Mouse (Mus musculus) hematopoietic stem cell, adult 5-6 weeks (primary cell): ENCODE measurements around the gene 4931406C07Rik. TPM values are rescaled to one million over a fixed set of nuclear protein-coding genes. Genes with fewer than 3 reads are reported as not detected.

Experiments
- ATAC-seq, 2 experiments: fragments of 125-278 bp in 1 of 2; replicated peaks in 1 of 2; 2 replicates each; pipeline ENCODE4 v1.8.0; 2016 to 2017; ENCODE audit warnings: inconsistent platforms in 2 of 2, mild to moderate bottlenecking in 2 of 2, moderate number of reproducible peaks in 2 of 2, low read depth in 1 of 2, moderate TSS enrichment in 1 of 2; ENCODE audit not compliant: low FRiP score in 2 of 2, poor library complexity in 2 of 2, severe bottlenecking in 2 of 2, insufficient read depth in 1 of 2, low TSS enrichment in 1 of 2
- total RNA-seq: library from RNA; stranded (forward); fragments of 172-1452, 232-1000 nt; gene quantifications from 2 replicates; pipeline ENCODE4 v1.2.3, GENCODE M21; 2017

The 4931406C07Rik gene
- total RNA-seq, 1 experiment from 2014 or later, result 32.0 TPM

DNA sequence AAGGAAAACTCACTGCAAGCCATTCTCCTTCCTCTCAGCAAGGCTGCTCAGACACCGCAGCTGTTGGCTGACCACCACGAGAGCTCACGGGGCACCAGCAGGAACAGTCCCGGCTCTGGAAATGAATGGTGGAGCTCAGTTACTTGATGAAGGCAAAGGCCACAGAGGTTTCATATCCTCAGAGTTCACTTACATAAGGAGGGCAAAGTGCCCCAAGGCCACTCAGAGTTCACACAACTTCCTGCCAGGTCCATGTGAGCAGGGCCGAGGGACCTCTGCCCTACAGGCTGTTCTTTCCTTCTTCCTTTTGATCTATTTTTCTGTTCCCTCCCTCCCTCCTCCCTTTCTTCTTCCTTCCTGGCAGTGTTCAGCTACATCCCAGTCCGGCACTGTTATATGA is 4.8 kb downstream of the 4931406C07Rik start:
- ATAC-seq, result peak; percentile 26 to 29

DNA sequence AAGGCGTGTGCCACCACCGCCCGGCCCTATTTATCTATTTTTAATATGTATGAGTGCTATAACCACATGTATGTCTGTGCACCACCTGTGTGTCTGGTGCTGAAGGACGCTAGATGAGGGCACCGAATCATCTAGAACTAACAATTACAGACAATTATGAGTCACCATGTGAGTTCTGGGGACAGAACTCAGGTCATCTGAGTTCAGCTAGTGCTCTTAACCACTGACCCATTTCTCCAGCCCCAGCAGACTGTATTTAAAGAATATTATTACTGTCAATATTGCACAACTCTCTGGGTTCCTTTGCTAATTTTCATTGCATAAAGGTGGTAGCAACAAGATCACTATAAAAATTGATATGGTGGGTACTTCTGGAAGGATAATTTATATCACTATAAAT is 6.2 kb downstream of the 4931406C07Rik start:
- no peak for ATAC-seq

DNA sequence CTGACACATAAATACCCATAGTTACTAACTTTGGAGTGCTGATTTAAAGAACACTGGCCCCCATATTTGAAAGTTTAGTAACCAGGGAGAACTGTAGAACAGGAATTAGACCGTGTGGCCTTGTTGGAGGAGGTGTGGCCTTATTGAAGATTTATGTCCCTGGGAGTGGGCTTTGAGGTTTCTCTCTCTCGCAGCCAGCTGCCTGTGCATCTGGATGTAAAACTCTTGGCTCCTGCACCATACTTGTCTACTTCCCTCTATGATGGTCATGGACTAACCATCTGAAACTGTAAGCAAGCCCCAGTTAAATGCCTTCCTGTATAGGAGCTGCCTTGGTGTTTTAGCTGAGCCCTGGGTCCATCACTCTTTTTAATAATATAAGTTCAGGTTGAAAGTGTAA is 7.8 kb downstream of the 4931406C07Rik start:
- peak; percentile 84 to 95 for ATAC-seq

DNA sequence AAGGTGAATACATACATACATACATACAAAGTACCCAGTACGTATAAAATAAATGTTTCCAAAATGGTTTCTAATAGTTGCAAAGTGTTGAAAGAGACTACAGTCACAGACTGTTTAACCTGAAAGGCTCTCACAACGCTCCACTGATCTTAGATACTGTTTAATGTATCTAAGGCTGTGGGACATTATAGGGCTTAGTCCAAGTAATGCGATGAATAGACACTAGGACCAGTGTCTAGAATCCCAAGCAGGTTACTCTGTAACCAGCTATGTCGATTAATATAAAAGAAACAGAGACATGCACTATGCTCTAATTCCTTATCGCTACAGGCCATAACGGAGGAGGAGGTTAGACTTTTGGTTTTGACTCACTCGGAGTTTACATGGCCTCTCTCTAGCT is 9.1 kb downstream of the 4931406C07Rik start:
- ATAC-seq, result no peak

DNA sequence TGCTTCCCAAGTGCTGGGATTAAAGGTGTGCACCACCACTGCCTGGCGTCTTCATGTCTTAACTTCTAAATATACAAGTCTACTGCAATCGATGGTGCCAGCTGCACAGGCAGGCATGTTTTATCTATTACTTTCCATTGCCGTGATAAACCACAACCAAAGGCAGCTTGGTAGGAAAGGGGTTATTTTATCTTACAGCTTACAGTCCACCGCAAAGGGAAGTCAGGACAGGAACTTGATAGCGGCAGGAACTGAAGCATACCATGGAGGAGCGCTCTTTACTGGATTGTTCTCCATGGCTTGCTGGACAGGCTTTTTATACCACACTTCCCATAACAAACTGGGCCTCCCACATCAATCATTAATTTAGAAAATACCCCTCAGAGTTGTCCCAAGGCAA is 17.0 kb downstream of the 4931406C07Rik start:
- ATAC-seq, result peak; percentile 97 to 99

DNA sequence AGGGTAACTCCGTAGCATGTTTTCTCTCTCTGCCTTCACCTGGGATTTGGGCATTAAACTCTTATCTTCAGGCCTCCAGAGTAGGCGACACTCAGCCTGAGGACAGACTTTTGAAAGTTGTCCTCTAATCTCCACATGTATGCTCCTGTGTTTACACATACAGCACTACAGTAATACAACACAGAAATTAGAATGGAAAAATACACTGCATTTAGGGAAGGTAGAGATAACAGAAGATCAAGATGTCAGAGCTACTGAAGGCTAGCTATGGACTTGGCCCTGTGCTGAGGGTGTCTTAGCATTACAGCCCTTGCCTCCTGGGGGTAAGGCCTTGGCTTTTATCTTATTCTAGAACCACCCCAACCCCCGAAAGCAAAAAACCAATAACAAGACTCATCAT is 17.8 kb downstream of the 4931406C07Rik start:
- ATAC-seq, result no peak

DNA sequence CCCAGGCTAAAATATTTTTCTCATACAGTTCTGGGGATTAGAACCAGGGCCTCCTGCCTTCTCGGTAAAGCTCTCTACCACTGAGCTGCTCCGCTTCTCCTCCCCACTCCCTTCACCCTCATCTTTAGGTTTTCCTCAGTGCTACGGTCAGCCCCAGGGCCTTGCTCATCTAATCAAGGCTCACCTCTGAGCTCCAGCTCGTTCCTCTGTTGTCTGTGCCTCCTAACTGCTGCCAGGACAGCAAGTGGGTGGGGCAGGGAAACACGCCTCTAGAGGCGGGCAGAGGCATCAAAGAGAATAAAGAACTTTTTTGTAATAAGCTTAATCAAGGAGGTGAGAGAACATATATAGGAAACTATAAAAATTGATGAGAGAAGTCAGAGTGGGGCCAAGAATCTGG is 18.4 kb downstream of the 4931406C07Rik start:
- no peak for ATAC-seq

DNA sequence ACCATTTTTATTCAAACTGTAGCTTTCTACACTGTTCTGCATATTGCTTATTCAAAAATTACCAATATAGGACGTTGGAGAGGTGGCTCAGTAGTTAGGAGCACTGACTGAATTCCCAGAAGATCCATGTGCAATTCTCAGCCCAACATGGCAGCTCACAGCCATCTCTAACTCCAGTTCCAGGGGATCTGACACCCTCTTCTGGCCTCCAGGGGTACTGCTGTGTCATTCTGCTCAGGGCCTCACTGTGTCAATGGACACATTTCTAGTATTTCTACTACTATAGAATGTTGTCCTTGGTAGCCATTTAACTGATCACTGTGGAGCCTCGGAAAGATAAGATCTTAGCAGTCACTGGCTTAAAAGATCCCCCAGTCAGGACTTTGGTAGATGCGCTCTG is 20.8 kb downstream of the 4931406C07Rik start:
- ATAC-seq, result no peak

DNA sequence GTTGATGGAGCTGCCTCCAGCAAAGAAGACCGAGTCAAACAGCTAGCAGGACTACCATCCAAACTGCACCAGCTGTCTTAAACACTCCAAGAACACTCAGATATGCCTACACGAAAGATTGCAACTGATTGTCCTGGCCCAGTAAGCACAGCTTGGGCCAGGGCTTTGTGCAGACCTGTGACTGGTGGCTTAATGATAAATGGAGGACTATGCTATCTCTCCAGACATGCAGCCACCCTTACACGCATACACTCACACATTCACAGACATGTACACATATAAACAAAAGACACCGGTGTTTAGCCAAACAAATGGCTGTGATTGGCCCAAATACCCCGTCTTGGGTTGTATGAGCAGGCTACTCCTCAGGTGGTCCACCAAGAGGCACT is 25.8 kb downstream of the 4931406C07Rik start:
- ATAC-seq, result peak in 1 of 2 experiments; percentile 6; a peak in 1 of 4 replicates

DNA sequence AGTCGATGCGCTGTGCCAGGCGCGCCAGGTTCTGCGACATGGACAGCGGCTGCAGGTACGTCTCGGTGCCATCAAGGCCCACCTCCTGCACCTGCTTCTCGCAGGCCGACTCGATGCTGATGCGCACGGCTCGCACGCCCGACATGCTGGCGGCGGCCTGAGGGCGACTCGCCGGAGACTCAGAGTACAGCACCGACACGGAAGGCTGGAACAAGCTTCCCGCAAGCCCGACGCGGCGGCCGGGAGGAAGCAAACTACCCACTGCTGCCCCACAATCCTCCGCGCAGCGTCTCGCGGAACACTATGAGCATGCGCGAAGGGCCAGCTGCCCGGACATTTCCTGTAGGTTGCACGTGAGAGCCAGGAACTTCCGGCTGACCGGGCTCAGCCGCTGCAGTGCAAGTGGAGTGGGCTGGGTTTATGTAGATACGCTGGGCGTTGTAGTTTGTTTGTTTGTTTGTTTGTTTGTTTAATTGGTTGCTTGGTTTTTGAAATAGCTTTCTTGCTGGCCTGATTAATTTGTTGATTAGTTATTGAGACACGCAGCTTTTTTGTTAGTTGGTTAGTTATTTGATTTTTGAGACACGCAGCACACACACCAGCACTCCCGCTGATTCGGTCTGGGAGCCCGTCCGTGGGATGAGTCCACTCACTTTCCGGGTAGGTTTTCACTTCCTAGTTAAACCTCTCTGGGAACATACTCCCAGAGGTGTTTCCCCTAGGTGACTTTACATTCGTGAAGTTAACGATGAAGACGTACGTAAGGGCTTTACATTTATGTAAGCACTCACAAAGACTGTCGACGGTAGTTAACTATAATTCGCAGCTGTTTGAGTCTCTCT is 26.4 kb downstream of the 4931406C07Rik start, which contains the start of gene Med17:
Med17 (minus strand) TSS at position 283 of the 842 bp plus-strand sequence.
- ATAC-seq, result peak; percentile 95 to 96

DNA sequence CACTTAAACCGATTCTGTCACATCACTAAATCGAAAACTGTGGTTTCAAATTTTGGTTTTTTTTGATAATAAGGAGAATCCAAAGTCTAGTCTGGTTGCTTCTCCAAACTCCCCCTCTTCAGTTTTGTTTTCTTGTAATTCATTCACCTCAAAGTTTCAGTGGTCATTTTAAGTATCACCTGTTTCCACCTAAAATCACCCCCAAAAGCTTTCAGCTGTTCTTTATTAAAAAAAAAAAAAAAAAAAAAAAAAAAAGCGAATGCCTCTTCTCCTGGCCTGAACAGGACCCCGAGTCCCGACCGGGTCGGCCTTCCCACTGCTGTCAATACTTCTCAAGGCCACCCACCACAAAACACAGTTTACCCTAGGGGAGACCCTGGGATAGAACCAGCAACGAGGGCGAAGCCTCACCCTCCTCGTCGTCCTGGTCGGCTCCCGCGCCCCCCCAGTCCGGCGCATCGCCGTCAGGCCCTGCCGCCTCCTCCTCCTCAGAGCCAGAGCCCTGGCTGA is 27.1 kb downstream of the 4931406C07Rik start:
- no peak for ATAC-seq

DNA sequence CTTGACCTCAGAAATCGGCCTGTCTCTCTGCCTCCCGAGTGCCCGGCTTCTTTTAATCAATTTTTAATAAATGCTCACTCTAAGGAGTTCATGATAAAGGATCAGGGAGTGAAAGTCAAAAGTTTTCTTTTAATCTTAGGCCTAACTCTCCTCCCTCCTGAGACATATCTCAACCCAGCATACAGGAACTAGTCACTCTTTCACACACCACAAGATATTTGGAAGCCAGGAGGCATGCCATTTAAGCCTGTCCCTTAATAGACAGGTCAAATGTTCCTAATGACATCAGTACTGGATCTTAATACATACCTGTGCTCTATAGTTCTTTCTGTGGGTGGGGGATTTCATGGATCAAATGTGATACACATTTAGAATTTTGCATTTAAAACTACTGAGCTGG is 27.9 kb downstream of the 4931406C07Rik start:
- ATAC-seq, result no peak

DNA sequence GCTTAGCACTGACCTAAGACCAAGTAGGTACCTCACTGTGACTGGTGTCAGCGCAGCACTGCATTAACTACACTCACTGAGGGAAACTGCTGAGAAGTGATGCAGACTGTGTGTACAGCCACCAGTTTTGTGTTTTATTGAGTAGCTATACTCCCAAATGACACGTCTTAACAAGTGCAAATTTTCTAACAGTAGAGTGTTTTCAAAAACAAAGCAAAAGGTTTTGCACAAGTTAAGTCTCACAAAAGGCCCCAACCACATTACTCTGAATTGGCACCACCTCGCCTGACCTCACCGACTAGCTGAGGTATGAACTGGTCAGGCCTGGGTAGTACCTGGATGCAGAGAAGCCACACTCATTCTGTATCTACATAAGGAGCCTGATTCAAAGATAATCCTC is 29.4 kb downstream of the 4931406C07Rik start:
- no peak for ATAC-seq

DNA sequence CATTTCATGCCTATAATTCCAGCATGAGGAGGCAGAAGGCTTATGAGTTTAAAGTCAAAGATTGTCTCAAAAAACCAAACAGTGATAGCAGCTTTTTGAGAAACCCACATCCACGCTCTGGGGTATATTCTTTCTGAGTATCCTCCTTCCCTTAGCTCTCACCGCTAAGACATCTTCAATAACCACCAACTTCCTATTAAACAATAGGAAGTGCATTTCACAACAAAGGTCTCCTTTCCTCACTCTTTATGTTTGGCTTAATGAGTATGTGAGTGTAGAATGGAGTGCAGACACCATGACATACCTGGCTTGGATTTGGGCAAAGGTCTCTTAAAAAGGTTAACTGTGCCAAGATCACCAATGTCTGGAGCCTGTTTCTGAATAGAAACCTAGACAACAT is 32.3 kb downstream of the 4931406C07Rik start:
- ATAC-seq, result peak in 1 of 2 experiments; percentile 36; a peak in 1 of 4 replicates

DNA sequence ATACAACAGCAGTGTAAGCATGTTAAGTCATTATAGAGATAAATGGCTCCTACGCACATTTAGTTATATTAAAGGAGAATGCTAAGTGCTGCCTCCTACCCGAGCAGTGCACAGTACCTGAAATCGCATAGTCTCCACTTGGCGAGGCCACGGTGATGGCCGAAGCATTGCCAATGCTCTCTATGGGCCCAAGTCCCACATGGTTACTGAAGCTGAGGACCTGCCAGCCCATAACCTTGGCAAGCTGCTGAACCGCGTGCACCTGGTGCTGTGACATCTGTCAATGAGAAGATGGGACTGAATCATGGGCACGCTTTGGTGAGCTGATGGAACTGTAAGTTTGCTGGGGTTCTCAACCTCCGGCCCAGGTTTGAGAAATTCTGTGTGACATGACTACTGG is 42.8 kb downstream of the 4931406C07Rik start:
- ATAC-seq, result no peak

DNA sequence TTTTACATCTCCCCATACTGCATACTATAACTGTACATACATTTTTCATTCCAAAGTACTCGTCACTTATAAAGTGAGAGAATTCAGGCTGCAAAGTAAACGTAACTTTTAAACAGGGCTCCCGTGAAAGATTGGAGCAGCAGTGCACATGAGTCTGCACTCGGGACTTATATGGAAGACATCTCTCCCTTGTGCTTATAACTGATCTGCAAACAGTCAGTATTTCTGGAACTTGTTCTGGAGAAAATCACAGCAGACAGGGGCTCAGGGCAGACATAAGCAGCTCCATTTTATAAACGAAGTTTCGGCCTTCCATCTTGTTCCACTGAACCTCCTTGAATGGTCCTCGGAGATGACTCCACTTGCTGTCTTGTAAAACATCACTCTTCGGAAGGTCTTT is 44.3 kb downstream of the 4931406C07Rik start:
- ATAC-seq, result no peak

DNA sequence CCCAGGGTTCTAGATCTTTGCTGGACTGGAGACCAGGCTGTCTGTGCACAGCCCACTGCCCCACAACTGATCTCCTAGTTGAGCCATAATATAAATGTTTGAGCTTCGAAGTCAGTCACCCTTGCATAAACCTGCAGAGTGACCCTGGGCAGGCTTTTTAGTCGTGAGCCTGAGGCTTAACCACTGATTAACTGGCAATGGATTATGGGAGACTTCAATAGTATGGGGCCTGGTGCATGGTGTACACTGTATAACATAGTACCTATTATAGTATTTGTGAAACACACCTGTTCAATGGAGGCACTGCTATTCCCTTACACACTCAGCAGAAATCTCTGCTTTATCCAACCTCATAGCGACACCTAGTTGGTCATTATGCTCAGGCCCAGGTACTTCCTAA is 50.0 kb downstream of the 4931406C07Rik start:
- ATAC-seq, result no peak

DNA sequence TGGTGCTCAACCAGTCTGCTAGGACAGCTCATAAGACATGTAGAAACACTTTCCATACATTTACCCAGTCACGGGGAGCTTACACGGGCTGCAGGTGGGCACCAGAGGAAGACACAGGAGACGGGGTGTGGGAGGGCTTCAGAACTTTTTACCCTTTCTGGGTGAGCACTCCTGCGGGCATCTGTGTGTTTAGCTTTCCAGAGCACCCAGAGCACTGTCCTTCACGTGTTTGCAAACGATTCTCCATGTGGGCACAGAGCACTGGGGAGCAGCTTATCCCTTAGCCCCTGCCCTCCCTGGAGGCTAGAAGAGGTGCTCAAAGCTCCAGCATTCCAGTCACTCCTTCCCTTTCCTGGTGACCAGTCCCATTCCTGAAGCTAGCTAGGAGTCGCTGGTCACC is 51.7 kb downstream of the 4931406C07Rik start:
- ATAC-seq, result no peak

DNA sequence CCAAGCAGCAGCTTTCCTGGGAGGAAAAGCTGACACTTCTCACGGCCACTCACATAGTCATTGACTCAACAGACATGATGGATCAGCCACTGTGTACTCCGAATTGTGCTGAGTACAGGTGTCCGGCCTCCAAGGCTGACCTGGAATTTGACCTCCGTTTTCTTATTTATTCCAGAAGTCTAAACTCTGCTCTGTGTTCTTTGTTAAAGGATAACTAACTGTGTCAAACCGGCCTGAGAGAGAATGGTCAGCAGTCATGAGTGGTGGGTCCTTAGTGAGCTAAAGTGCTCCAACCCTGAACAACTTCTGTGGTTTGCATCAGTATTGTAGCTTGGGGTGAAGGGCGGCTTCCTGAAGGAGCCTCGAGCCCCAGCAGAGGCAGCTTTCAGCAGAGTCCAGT is 54.1 kb downstream of the 4931406C07Rik start:
- no peak for ATAC-seq
